Mouse (Mus musculus) lung, postnatal 0 days (tissue): ENCODE data around the gene Tcp1. TPM values are rescaled to one million over a fixed set of nuclear protein-coding genes. Genes with fewer than 3 reads are reported as not detected.

Source experiments
- ATAC-seq: fragments of 200-750 bp; cut with Nextera tagmentation; 2 replicates; pipeline ENCODE4 v1.8.0; 2017; ENCODE audit warnings: moderate library complexity
- DNase-seq: peaks from one replicate; pipeline ENCODE4 v3.0.0-alpha.2; 2016; ENCODE audit warnings: low spot score
- H3K27ac ChIP-seq: fragments of 300-500 bp; sonication (generic); 2 replicates; pipeline ENCODE4 v1.5.1; 2014; ENCODE audit warnings: antibody characterized with exemption, mild to moderate bottlenecking, low read length, mixed read lengths
- H3K27me3 ChIP-seq: fragments of 300-500 bp; sonication (generic); replicated peaks from 2 replicates; pipeline ENCODE4 v1.6.1; 2014; ENCODE audit warnings: low read length, mixed read lengths; ENCODE audit not compliant: insufficient read depth
- H3K36me3 ChIP-seq: fragments of 300-500 bp; sonication (generic); 2 replicates; pipeline ENCODE4 v1.6.1; 2014; ENCODE audit warnings: low read length, mixed read lengths; ENCODE audit not compliant: insufficient read depth
- H3K4me1 ChIP-seq: fragments of 300-500 bp; sonication (generic); 2 replicates; pipeline ENCODE4 v1.6.1; 2014; ENCODE audit warnings: antibody characterized with exemption, low read depth, low read length, mixed read lengths; ENCODE audit not compliant: insufficient read depth
- H3K4me2 ChIP-seq: fragments of 300-500 bp; sonication (generic); replicated peaks from 2 replicates; pipeline ENCODE4 v1.6.1; 2014; ENCODE audit warnings: low read depth, mild to moderate bottlenecking, low read length, moderate library complexity, mixed read lengths
- H3K4me3 ChIP-seq: fragments of 300-500 bp; sonication (generic); 2 replicates; pipeline ENCODE4 v1.5.1; 2014; ENCODE audit warnings: low read depth, low read length
- H3K9ac ChIP-seq: fragments of 300-500 bp; sonication (generic); replicated peaks from 2 replicates; pipeline ENCODE4 v1.6.1; 2014; ENCODE audit warnings: low read depth, mild to moderate bottlenecking
- H3K9me3 ChIP-seq: fragments of 300-500 bp; sonication (generic); 2 replicates; pipeline ENCODE4 v1.6.1; 2016; ENCODE audit warnings: low read length, mixed read lengths
- CTCF ChIP-seq: IDR thresholded peaks from 2 replicates; pipeline ENCODE4 v1.5.1; 2016; ENCODE audit warnings: antibody characterized with exemption, mild to moderate bottlenecking
- EP300 ChIP-seq: IDR thresholded peaks from 2 replicates; pipeline ENCODE4 v1.6.1; 2016; ENCODE audit warnings: antibody characterized with exemption, mild to moderate bottlenecking, control low read depth
- WGBS: fragments of 180-500 bp; shearing (Covaris S2); extraction: QIAGEN DNeasy Blood & Tissue Kit; methylation state at CpG from one replicate; pipeline ENCODE4 v1.1.7; 2014; 5-methylcytosine and 5-hydroxymethylcytosine counted together
- polyA plus RNA-seq: library from polyadenylated mRNA; unstranded; fragments of >200 nt; fragmentation: Nextera tagmentation; extraction: Ambion mirVana; gene quantifications from 2 replicates; pipeline ENCODE4 v1.2.1, GENCODE M21; 2015

Gene Tcp1
- polyA plus RNA-seq, 1 experiment from 2014 or later, result 155 TPM

DNA sequence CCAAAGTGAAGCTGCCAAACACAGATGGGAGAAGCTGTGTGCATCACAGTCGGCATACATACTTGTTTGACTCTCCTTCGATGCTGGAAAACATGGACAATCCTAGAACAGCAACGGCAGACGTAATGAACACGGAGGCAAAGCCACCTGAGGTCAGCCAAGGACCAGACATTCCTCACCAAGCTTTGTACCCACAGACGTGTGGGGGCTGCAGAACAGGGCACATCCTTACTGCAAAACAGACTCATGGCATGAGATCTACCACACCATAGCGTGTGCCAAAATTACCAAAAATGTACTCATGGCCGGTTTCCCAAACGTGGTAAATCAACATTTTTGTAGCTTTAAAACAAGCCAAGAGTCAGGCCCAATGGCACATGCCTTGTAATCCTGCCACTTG is 9.1 kb upstream of the Tcp1 start:
- no peak overlapping the region for H3K9ac ChIP-seq
- H3K36me3 ChIP-seq, result peaks cover 6% of the 10 kb centered on the region
- ATAC-seq, result no peak
- TF ChIP-seq EP300 (no peak), CTCF (no peak)
- no peak for DNase-seq
- no peaks in the 10 kb centered on the region for H3K27me3 ChIP-seq
- H3K27ac ChIP-seq, result no peak overlapping the region
- H3K4me2 ChIP-seq, result no peak overlapping the region
- no peaks in the 10 kb centered on the region; the same call in 1 of the 2 replicates for H3K4me1 ChIP-seq
- no peaks in the 10 kb centered on the region for H3K9me3 ChIP-seq
- no peak overlapping the region for H3K4me3 ChIP-seq
- WGBS, result 91% methylated on average over 9 of the region's 9 CpGs

DNA sequence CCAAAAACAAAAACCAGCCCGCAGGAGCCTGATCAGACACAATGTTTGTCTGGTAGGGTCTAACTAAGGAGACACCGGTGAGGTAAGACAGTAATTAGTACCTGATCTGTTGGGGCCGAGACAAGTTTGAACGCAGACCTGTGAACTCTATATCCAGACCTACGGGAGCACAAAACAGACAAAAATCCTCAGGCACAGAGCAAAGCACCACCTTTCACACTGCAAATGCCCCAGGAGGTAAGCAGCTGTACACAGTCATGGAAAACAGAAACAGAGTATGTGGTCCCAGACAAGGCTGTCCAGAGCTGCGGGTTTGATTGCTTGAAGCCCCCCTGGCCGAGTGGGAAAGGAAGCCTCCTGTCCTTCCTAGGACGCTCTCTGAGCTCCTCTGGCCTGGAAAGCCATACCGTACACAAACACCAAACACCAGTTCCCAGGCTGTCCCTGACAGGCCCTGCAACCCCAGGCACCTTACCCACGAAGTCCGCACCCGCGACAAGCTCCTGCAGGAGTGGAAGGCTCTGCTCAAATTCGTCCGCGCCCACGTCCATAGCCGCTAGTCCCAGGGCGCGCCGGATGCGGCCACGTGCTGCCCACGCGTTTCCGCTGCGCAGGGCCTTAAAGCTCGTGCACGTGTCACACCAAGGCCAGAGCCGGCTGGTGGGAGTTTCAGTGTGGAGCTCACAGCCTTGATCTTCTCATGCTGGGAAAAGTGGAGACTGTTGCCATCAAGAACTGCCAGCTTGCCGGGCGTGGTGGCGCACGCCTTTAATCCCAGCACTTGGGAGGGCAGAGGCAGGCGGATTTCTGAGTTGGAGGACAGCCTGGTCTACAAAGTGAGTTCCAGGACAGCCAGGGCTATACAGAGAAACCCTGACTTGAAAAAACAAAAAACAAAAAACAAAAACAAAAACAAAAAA is 5.9 kb upstream of the Tcp1 start, which contains the start of gene Pnldc1:
Pnldc1 (minus strand) TSS at position 870 of the 920 bp plus-strand sequence.
- H3K9me3 ChIP-seq, result no peaks in the 10 kb centered on the region
- H3K4me3 ChIP-seq, result no peak within 1 kb of the TSS
- H3K4me1 ChIP-seq, result no peaks in the 10 kb centered on the region; the same call in 1 of the 2 replicates
- H3K9ac ChIP-seq, result no peak within 1 kb of the TSS
- no peak within 1 kb of the TSS for H3K4me2 ChIP-seq
- no peak within 1 kb of the TSS for H3K27ac ChIP-seq
- no peak for TF ChIP-seq CTCF
- TF ChIP-seq EP300, result no peak
- ATAC-seq (no peak), DNase-seq (no peak)
- WGBS, result 82% methylated on average over 35 of the region's 35 CpGs
- no peaks in the 10 kb centered on the region for H3K27me3 ChIP-seq
- peaks cover 17% of the 10 kb centered on the region for H3K36me3 ChIP-seq

DNA sequence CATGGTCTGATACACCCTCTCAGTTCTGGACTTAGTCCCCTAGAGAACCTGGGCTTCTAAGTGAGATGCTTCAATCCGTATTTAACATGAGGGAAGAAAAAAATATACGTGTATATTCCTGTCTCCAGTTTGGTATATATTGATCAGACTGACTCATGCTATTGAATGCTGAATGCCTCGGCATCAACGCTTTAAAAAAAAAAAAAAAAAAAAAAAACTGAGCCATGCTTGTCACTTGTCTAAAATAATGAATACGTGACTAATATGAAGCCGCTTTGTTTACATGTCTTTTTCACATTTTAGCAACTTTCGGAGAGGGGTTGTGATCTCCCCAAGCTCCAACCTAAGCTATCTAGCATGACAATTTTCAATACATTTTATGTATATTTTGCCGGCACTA is 5.1 kb upstream of the Tcp1 start:
- Histone ChIP-seq H3K9ac (no peak overlapping the region), H3K9me3 (no peaks in the 10 kb centered on the region), H3K36me3 (peaks cover 17% of the 10 kb centered on the region), H3K4me1 (peaks cover 3% of the 10 kb centered on the region; the same call in 1 of the 2 replicates), H3K27me3 (no peaks in the 10 kb centered on the region), H3K4me3 (no peak overlapping the region), H3K27ac (no peak overlapping the region), H3K4me2 (no peak overlapping the region)
- DNase-seq (no peak), ATAC-seq (no peak)
- TF ChIP-seq CTCF (no peak), EP300 (no peak)
- 79% methylated on average over 8 of the region's 8 CpGs for WGBS

DNA sequence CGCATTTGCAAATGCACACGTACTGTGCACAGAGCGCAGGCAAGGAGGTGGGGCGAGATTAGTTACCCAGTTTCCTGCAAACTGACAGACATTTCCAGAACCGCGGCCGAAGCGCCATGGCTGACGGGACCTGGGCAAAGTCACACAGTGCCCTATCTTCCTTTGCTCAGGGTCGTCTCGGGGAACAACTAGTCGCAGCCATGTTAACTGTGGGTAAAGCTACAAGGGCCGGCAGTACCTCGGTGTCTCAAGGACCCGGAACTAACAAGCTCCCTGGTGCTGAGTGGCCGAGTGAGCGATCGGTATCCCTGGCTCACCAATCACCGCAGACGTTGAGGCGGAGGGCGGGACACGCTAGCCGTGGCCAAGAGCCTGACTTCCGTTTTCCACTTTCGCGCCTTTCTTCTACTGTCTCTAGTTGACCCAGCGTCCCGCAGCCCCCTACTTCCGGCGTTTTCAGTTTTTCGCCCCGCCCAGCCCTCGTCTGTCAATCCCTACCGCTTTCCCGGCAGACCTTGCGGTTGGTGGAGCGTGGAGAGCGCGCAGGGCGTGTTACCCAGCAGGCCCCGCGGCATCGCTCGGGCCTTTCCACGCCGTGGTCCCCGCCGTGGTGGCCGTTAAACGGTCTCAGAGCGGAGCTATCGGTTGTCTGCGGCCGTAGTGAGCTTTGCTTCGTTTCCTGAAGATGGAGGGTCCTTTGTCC is 531 bp downstream of the Tcp1 start, which contains the start of gene Mrpl18:
Mrpl18 (minus strand) TSS at position 465 of the 703 bp plus-strand sequence.
- Histone ChIP-seq H3K9me3 (no peaks in the 10 kb centered on the region), H3K27me3 (no peaks in the 10 kb centered on the region), H3K9ac (peak within 1 kb of the TSS; percentile 93), H3K4me3 (peak within 1 kb of the TSS; percentile 89), H3K27ac (peak within 1 kb of the TSS; percentile 94), H3K4me2 (peak within 1 kb of the TSS; percentile 82), H3K4me1 (peaks cover 3% of the 10 kb centered on the region; the same call in 1 of the 2 replicates), H3K36me3 (peaks cover 22% of the 10 kb centered on the region)
- under 1% methylated on average over 56 of the region's 56 CpGs for WGBS
- TF ChIP-seq CTCF (no peak), EP300 (no peak)
- peak; percentile 100 for DNase-seq
- peak; percentile 99 for ATAC-seq

DNA sequence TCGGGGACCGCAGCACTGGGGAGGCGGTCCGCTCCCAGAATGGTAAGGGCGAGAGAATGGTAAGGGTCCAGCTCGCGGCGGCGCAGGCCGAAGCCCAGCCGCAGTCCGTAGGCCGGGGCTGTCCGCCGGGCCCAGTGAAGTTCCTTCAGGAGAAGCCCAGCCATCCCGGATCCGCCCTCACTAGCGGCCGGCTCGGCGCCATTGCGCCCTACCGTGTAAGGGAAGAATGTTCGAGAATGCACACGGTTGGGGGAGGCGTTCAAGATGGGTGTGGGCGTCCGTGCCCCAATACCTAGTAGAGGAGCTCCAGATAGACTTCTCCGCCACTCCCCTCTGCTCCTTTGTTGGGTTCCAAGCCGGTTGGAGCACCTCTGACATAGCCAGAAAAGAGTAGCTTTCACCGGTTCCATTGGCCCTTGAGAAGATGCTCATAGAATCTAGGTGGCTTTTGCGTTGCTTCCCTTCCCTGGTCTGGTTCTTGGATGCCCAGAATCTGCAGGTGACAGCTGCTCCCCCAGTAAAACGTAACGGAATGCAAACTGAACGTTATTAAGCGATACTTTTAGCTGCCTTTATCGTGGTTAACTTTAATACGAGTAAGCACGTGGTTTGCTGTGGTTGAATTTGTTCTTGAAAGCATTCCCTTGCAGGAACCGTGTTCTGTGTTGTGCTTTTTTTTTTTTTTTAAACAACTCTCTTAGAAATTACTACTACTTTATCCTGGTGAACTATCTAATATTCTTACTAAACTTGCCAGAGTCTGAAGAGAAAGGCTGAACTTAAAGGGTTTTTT is 1.3 kb downstream of the Tcp1 start:
- ATAC-seq (peak; percentile 39), DNase-seq (peak; percentile 62)
- H3K27me3 ChIP-seq, result no peaks in the 10 kb centered on the region
- H3K27ac ChIP-seq, result peak overlapping the region; percentile 94
- H3K36me3 ChIP-seq, result peaks cover 21% of the 10 kb centered on the region
- H3K4me2 ChIP-seq, result peak overlapping the region; percentile 82
- H3K9me3 ChIP-seq, result no peaks in the 10 kb centered on the region
- peaks cover 3% of the 10 kb centered on the region; the same call in 1 of the 2 replicates for H3K4me1 ChIP-seq
- WGBS, result under 1% methylated on average over 38 of the region's 40 CpGs
- peak overlapping the region; percentile 93 for H3K9ac ChIP-seq
- H3K4me3 ChIP-seq, result peak overlapping the region; percentile 89
- TF ChIP-seq CTCF (no peak), EP300 (no peak)
